Mouse (Mus musculus) adrenal gland, postnatal 14 days (tissue): Measurements from ENCODE around the gene Josd1. TPM values are rescaled to one million over a fixed set of nuclear protein-coding genes. Genes with fewer than 3 reads are reported as not detected.

Source experiments
- DNase-seq: peaks from one replicate; pipeline ENCODE4 v3.0.0; 2021; ENCODE audit warnings: mixed read lengths
- total RNA-seq: library from RNA; stranded (reverse); gene quantifications from 2 replicates; pipeline ENCODE4 v1.2.3, GENCODE M21; 2021

The Josd1 gene
- total RNA-seq, 1 experiment from 2014 or later = 43.9 TPM

- DNase-seq = peak; percentile 88
Measured at GRCm38 (mm10) chr15:79657837-79658530, 29.7 kb downstream of the Josd1 start.

DNA sequence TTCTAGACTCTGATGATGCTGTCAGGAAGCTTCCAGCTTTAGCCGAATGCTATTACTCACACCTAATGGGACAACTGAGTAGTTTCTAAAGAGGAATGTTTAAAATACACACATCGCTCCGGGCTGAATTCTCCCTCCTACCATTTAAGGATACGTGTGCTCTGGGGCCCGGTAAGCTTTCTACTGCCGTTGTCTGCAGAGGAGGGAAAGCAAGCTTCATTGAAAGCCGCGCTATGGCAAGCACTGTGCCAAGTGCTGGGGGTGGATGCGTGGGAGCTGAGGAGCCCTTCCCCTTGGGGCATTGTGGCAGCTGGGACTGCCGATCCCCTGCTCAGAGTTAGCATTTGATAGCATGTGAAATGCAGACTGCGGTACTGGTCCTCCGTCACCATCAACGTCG lies 31.3 kb downstream of the Josd1 start:
- no peak for DNase-seq

DNA sequence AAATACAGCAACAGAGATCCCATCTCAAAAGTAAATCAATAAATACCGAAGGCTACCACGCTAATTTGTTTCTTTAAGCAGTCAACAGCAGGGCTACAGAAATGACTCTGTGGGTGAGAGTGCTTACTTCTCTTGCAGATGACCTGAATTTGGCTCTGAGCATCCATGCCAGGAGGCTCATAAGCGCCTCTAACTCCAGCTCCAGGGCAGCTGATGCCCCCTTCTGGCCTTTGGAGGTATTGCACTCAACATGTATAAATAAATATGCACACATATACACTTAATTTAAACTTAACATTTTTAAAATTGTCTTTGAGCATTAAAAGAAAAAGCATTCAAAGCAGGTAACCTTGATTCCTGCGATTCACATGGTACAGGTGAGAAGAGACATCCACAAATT lies 36.2 kb downstream of the Josd1 start:
- DNase-seq = peak; percentile 51

- peak; percentile 54 for DNase-seq
Measured at GRCm38 (mm10) chr15:79650569-79650968, 37.1 kb downstream of the Josd1 start.

GRCm38 (mm10) chr15:79648130-79648529 lies 39.6 kb downstream of the Josd1 start:
- no peak for DNase-seq

- DNase-seq = no peak
Measured at GRCm38 (mm10) chr15:79645483-79645882, 42.2 kb downstream of the Josd1 start.

DNA sequence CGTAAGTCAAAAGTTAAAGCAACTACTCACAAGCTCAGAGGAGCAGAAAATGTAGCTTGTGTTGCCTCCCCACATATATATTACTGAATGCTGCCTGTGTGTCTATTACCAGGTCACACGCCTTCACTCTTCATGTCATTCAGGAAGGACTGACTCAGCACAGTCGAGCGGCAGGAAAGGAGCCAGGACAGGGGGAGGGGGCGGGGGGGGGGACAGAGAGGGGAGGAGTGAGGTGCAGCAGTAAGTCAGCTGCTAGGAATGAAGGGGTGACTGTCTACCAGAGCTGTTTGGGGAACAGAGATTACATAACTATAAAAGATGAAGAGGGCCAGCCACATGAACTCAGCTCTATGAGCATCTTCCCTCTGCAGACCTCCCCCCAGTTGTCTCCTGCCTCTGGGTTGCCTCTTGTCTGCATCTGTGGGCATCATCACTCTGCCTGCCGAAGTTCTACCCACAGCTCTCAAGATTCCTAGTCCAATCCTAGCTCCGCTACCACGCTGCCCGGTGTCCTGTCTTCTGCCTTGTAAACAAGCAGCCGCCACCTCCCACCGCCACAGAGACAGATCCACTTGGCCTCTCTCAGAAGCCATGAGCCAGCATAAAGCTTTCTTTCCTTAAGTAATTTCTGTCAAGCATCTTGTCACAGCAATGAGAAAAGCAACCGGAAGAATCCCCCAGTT lies 46.4 kb downstream of the Josd1 start:
- DNase-seq = no peak

- no peak for DNase-seq
Measured at GRCm38 (mm10) chr15:79630471-79630870, 57.2 kb downstream of the Josd1 start.

Other genes with a start within 250 kb of the Josd1 start
- gene Csnk1e, start 232.4 kb downstream of the Josd1 start, total RNA-seq = 66.7 and 85.8 TPM in 2 replicates
- gene Kcnj4, start 182.7 kb downstream of the Josd1 start, total RNA-seq = 0.19 and 0.23 TPM in 2 replicates
- 6.8 and 7.3 TPM in 2 replicates for gene Kdelr3, start 171.5 kb downstream of the Josd1 start, total RNA-seq
- gene Ddx17, start 141.2 kb downstream of the Josd1 start, total RNA-seq = 281 and 315 TPM in 2 replicates
- gene Dmc1, start 82.8 kb downstream of the Josd1 start, total RNA-seq = 3.1 TPM in 2 replicates
- gene Fam227a, start 29.0 kb downstream of the Josd1 start, total RNA-seq = 2.6 and 4.8 TPM in 2 replicates
- 21.9 and 24.8 TPM in 2 replicates for gene Cby1, start 28.7 kb downstream of the Josd1 start, total RNA-seq
- gene Tomm22, start 17.1 kb downstream of the Josd1 start, total RNA-seq = 116 and 120 TPM in 2 replicates
- 26.1 and 35.8 TPM in 2 replicates for gene Gtpbp1, start 2.9 kb upstream of the Josd1 start, total RNA-seq
- gene Sun2, start 54.6 kb upstream of the Josd1 start, total RNA-seq = 61.1 and 78.0 TPM in 2 replicates
- gene Dnal4, start 89.9 kb upstream of the Josd1 start, total RNA-seq = 16.6 and 20.1 TPM in 2 replicates
- gene Nptxr, start 116.8 kb upstream of the Josd1 start, total RNA-seq = 7.0 and 8.4 TPM in 2 replicates
- gene Npcd, start 146.3 kb upstream of the Josd1 start, total RNA-seq = 0.71 and 0.96 TPM in 2 replicates
- 60.1 and 64.8 TPM in 2 replicates for gene Cbx6, start 146.8 kb upstream of the Josd1 start, total RNA-seq
- gene Apobec3, start 203.7 kb upstream of the Josd1 start, total RNA-seq = 19.8 and 38.2 TPM in 2 replicates